Mouse (Mus musculus): ENCODE data around the gene Slc13a3. TPM values are rescaled to one million over a fixed set of nuclear protein-coding genes. Genes with fewer than 3 reads are reported as not detected.

Gene Slc13a3
- polyA plus RNA-seq, 1 experiment from 2014 or later: 1.9 TPM

GRCm38 (mm10) chr2:165467824-165468452 is 5.1 kb downstream of the Slc13a3 start:
- no peaks in the 10 kb centered on the region for H3K9me3 ChIP-seq (ENCODE audit: control insufficient read depth, low read length)
- no peaks in the 10 kb centered on the region; the same call in 1 of the 2 replicates for H3K4me1 ChIP-seq (ENCODE audit: control insufficient read depth, insufficient read depth, low read length)
- WGBS: 51% methylated on average over 15 of the region's 15 CpGs
- no peak overlapping the region for H3K4me2 ChIP-seq (ENCODE audit: low read depth, low read length)
- H3K27me3 ChIP-seq (replicated peaks; ENCODE audit: control insufficient read depth, insufficient read depth, low read length): peaks cover 11% of the 10 kb centered on the region
- H3K36me3 ChIP-seq (ENCODE audit: control insufficient read depth, insufficient read depth, low read length): no peaks in the 10 kb centered on the region
- no peak overlapping the region for H3K27ac ChIP-seq (replicated peaks; ENCODE audit: low read depth, low read length)
- H3K4me3 ChIP-seq (ENCODE audit: low read depth, low read length): no peak overlapping the region
- ATAC-seq (ENCODE audit: low read depth) (no peak), DNase-seq (ENCODE audit: low spot score) (peak; percentile 43)
- H3K9ac ChIP-seq (ENCODE audit: low read depth, low read length): no peak overlapping the region

- Histone ChIP-seq H3K4me3 (ENCODE audit: low read depth, low read length) (no peak overlapping the region), H3K27me3 (replicated peaks; ENCODE audit: control insufficient read depth, insufficient read depth, low read length) (no peaks in the 10 kb centered on the region), H3K4me2 (ENCODE audit: low read depth, low read length) (no peak overlapping the region), H3K4me1 (ENCODE audit: control insufficient read depth, insufficient read depth, low read length) (no peaks in the 10 kb centered on the region), H3K27ac (replicated peaks; ENCODE audit: low read depth, low read length) (no peak overlapping the region), H3K36me3 (ENCODE audit: control insufficient read depth, insufficient read depth, low read length) (no peaks in the 10 kb centered on the region), H3K9me3 (ENCODE audit: control insufficient read depth, low read length) (no peaks in the 10 kb centered on the region), H3K9ac (ENCODE audit: low read depth, low read length) (no peak overlapping the region)
- no peak; the same call in 1 of the 2 replicates for ATAC-seq (ENCODE audit: low read depth)
- 24% methylated on average over 7 of the region's 7 CpGs for WGBS
- DNase-seq (ENCODE audit: low spot score): no peak
Measured at GRCm38 (mm10) chr2:165459663-165460062, 13.4 kb downstream of the Slc13a3 start.

GRCm38 (mm10) chr2:165458189-165458588 is 14.8 kb downstream of the Slc13a3 start:
- Histone ChIP-seq H3K9ac (ENCODE audit: low read depth, low read length) (no peak overlapping the region), H3K27ac (replicated peaks; ENCODE audit: low read depth, low read length) (no peak overlapping the region), H3K27me3 (replicated peaks; ENCODE audit: control insufficient read depth, insufficient read depth, low read length) (no peaks in the 10 kb centered on the region), H3K4me3 (ENCODE audit: low read depth, low read length) (no peak overlapping the region), H3K9me3 (ENCODE audit: control insufficient read depth, low read length) (no peaks in the 10 kb centered on the region), H3K4me2 (ENCODE audit: low read depth, low read length) (no peak overlapping the region), H3K36me3 (ENCODE audit: control insufficient read depth, insufficient read depth, low read length) (no peaks in the 10 kb centered on the region), H3K4me1 (ENCODE audit: control insufficient read depth, insufficient read depth, low read length) (no peaks in the 10 kb centered on the region)
- DNase-seq (ENCODE audit: low spot score) (no peak), ATAC-seq (ENCODE audit: low read depth) (no peak)
- 28% methylated on average over 5 of the region's 5 CpGs for WGBS

GRCm38 (mm10) chr2:165456710-165457109 is 16.3 kb downstream of the Slc13a3 start:
- H3K4me3 ChIP-seq (ENCODE audit: low read depth, low read length): no peak overlapping the region
- H3K9me3 ChIP-seq (ENCODE audit: control insufficient read depth, low read length): no peaks in the 10 kb centered on the region
- WGBS: 47% methylated on average over 2 of the region's 2 CpGs
- H3K27me3 ChIP-seq (replicated peaks; ENCODE audit: control insufficient read depth, insufficient read depth, low read length): no peaks in the 10 kb centered on the region
- ATAC-seq (ENCODE audit: low read depth) (no peak), DNase-seq (ENCODE audit: low spot score) (peak; percentile 62)
- H3K27ac ChIP-seq (replicated peaks; ENCODE audit: low read depth, low read length): no peak overlapping the region
- no peaks in the 10 kb centered on the region for H3K36me3 ChIP-seq (ENCODE audit: control insufficient read depth, insufficient read depth, low read length)
- no peak overlapping the region for H3K4me2 ChIP-seq (ENCODE audit: low read depth, low read length)
- no peak overlapping the region for H3K9ac ChIP-seq (ENCODE audit: low read depth, low read length)
- H3K4me1 ChIP-seq (ENCODE audit: control insufficient read depth, insufficient read depth, low read length): no peaks in the 10 kb centered on the region

GRCm38 (mm10) chr2:165452730-165453693 is 20.0 kb downstream of the Slc13a3 start:
- no peak overlapping the region for H3K9ac ChIP-seq (ENCODE audit: low read depth, low read length)
- H3K27me3 ChIP-seq (replicated peaks; ENCODE audit: control insufficient read depth, insufficient read depth, low read length): no peaks in the 10 kb centered on the region
- H3K4me3 ChIP-seq (ENCODE audit: low read depth, low read length): no peak overlapping the region
- no peak overlapping the region for H3K4me2 ChIP-seq (ENCODE audit: low read depth, low read length)
- H3K4me1 ChIP-seq (ENCODE audit: control insufficient read depth, insufficient read depth, low read length): no peaks in the 10 kb centered on the region
- no peak for ATAC-seq (ENCODE audit: low read depth)
- WGBS: 74% methylated on average over 12 of the region's 12 CpGs
- H3K9me3 ChIP-seq (ENCODE audit: control insufficient read depth, low read length): no peaks in the 10 kb centered on the region
- DNase-seq (ENCODE audit: low spot score): no peak
- H3K27ac ChIP-seq (replicated peaks; ENCODE audit: low read depth, low read length): no peak overlapping the region
- H3K36me3 ChIP-seq (ENCODE audit: control insufficient read depth, insufficient read depth, low read length): no peaks in the 10 kb centered on the region

GRCm38 (mm10) chr2:165448475-165448874 is 24.6 kb downstream of the Slc13a3 start:
- H3K4me2 ChIP-seq (ENCODE audit: low read depth, low read length): no peak overlapping the region
- H3K27me3 ChIP-seq (replicated peaks; ENCODE audit: control insufficient read depth, insufficient read depth, low read length): no peaks in the 10 kb centered on the region
- no peaks in the 10 kb centered on the region for H3K4me1 ChIP-seq (ENCODE audit: control insufficient read depth, insufficient read depth, low read length)
- 85% methylated on average over 9 of the region's 9 CpGs for WGBS
- no peaks in the 10 kb centered on the region for H3K36me3 ChIP-seq (ENCODE audit: control insufficient read depth, insufficient read depth, low read length)
- DNase-seq (ENCODE audit: low spot score): no peak
- H3K9ac ChIP-seq (ENCODE audit: low read depth, low read length): no peak overlapping the region
- H3K9me3 ChIP-seq (ENCODE audit: control insufficient read depth, low read length): no peaks in the 10 kb centered on the region
- no peak overlapping the region for H3K4me3 ChIP-seq (ENCODE audit: low read depth, low read length)
- ATAC-seq (ENCODE audit: low read depth): no peak
- no peak overlapping the region for H3K27ac ChIP-seq (replicated peaks; ENCODE audit: low read depth, low read length)

- no peak overlapping the region for H3K4me3 ChIP-seq (ENCODE audit: low read depth, low read length)
- H3K4me1 ChIP-seq (ENCODE audit: control insufficient read depth, insufficient read depth, low read length): no peaks in the 10 kb centered on the region
- H3K27ac ChIP-seq (replicated peaks; ENCODE audit: low read depth, low read length): no peak overlapping the region
- WGBS: 83% methylated on average over 3 of the region's 3 CpGs
- no peaks in the 10 kb centered on the region for H3K9me3 ChIP-seq (ENCODE audit: control insufficient read depth, low read length)
- H3K9ac ChIP-seq (ENCODE audit: low read depth, low read length): no peak overlapping the region
- H3K4me2 ChIP-seq (ENCODE audit: low read depth, low read length): no peak overlapping the region
- H3K27me3 ChIP-seq (replicated peaks; ENCODE audit: control insufficient read depth, insufficient read depth, low read length): no peaks in the 10 kb centered on the region
- ATAC-seq (ENCODE audit: low read depth) (no peak), DNase-seq (ENCODE audit: low spot score) (no peak)
- no peaks in the 10 kb centered on the region for H3K36me3 ChIP-seq (ENCODE audit: control insufficient read depth, insufficient read depth, low read length)
Measured at GRCm38 (mm10) chr2:165444861-165445260, 28.2 kb downstream of the Slc13a3 start.

- Histone ChIP-seq H3K9me3 (ENCODE audit: control insufficient read depth, low read length) (no peaks in the 10 kb centered on the region), H3K27me3 (replicated peaks; ENCODE audit: control insufficient read depth, insufficient read depth, low read length) (no peaks in the 10 kb centered on the region), H3K4me2 (ENCODE audit: low read depth, low read length) (no peak overlapping the region), H3K4me1 (ENCODE audit: control insufficient read depth, insufficient read depth, low read length) (no peaks in the 10 kb centered on the region), H3K36me3 (ENCODE audit: control insufficient read depth, insufficient read depth, low read length) (no peaks in the 10 kb centered on the region), H3K4me3 (ENCODE audit: low read depth, low read length) (no peak overlapping the region), H3K27ac (replicated peaks; ENCODE audit: low read depth, low read length) (no peak overlapping the region), H3K9ac (ENCODE audit: low read depth, low read length) (no peak overlapping the region)
- 62% methylated on average over 10 of the region's 10 CpGs for WGBS
- ATAC-seq (ENCODE audit: low read depth) (no peak), DNase-seq (ENCODE audit: low spot score) (peak; percentile 21)
Measured at GRCm38 (mm10) chr2:165442981-165443380, 30.0 kb downstream of the Slc13a3 start.
